Mouse (Mus musculus): ENCODE data around the gene Nes.

The Nes gene

GRCm38 (mm10) chr3:87984094-87984493 is 13.2 kb downstream of the Nes start:
- no peak for DNase-seq

GRCm38 (mm10) chr3:87985505-87986320 is 14.8 kb downstream of the Nes start:
- DNase-seq: no peak

GRCm38 (mm10) chr3:87986868-87987267 is 16.0 kb downstream of the Nes start:
- peak; percentile 99 for DNase-seq

- DNase-seq: peak; percentile 47
Measured at GRCm38 (mm10) chr3:87987633-87988032, 16.8 kb downstream of the Nes start.

- DNase-seq: no peak
Measured at GRCm38 (mm10) chr3:87988068-87988467, 17.2 kb downstream of the Nes start.

- no peak for DNase-seq
Measured at GRCm38 (mm10) chr3:87989935-87990334, 19.1 kb downstream of the Nes start.

GRCm38 (mm10) chr3:87993436-87993835 is 22.6 kb downstream of the Nes start:
- DNase-seq: peak; percentile 35

GRCm38 (mm10) chr3:87995331-87995730 is 24.5 kb downstream of the Nes start:
- DNase-seq: no peak

- no peak for DNase-seq
Measured at GRCm38 (mm10) chr3:87996401-87996800, 25.5 kb downstream of the Nes start.

GRCm38 (mm10) chr3:87996971-87997614 is 26.2 kb downstream of the Nes start:
- DNase-seq: peak; percentile 30

- no peak for DNase-seq
Measured at GRCm38 (mm10) chr3:87998747-87999146, 27.9 kb downstream of the Nes start.

GRCm38 (mm10) chr3:87999243-87999895 is 28.5 kb downstream of the Nes start:
- no peak for DNase-seq

GRCm38 (mm10) chr3:88000181-88000580 is 29.3 kb downstream of the Nes start, which contains the start of gene Bcan:
Gene Bcan (minus strand): TSS chr3:88000230.
- no peak for DNase-seq

GRCm38 (mm10) chr3:88000816-88001595 is 30.1 kb downstream of the Nes start:
- DNase-seq: no peak

GRCm38 (mm10) chr3:88002291-88002976 is 31.6 kb downstream of the Nes start:
- DNase-seq: peak; percentile 75

GRCm38 (mm10) chr3:88005822-88006786 is 35.2 kb downstream of the Nes start:
- DNase-seq: peak; percentile 81

GRCm38 (mm10) chr3:88010634-88011265 is 39.9 kb downstream of the Nes start:
- peak; percentile 66 for DNase-seq

- peak; percentile 98 for DNase-seq
Measured at GRCm38 (mm10) chr3:88022322-88023191, 51.7 kb downstream of the Nes start.
